Mouse (Mus musculus) neural tube, embryonic 11.5 days (tissue): ENCODE measurements around the gene Slc25a51. TPM values are rescaled to one million over a fixed set of nuclear protein-coding genes. Genes with fewer than 3 reads are reported as not detected.
"Not testable (repeated sequence)": the region's sequence is repeated elsewhere in the genome, so short reads cannot be mapped to it uniquely, and the experiment has no call there.

ENCODE experiments used
- ATAC-seq: fragments of 200-750 bp; cut with Nextera tagmentation; 2 replicates; pipeline ENCODE4 v1.8.0; 2017; ENCODE audit warnings: moderate number of reproducible peaks, mild to moderate bottlenecking, moderate TSS enrichment, moderate library complexity; ENCODE audit not compliant: insufficient read depth, low FRiP score, low TSS enrichment
- DNase-seq: peaks from one replicate; pipeline ENCODE4 v3.0.0-alpha.2; 2015; ENCODE audit warnings: low spot score
- H3K27ac ChIP-seq: fragments of 300-500 bp; sonication (generic); 2 replicates; pipeline ENCODE4 v1.5.1; 2014; ENCODE audit warnings: low read depth, mild to moderate bottlenecking, low read length
- H3K27me3 ChIP-seq: fragments of 300-500 bp; sonication (generic); 2 replicates; pipeline ENCODE4 v1.6.1; 2014; ENCODE audit warnings: mild to moderate bottlenecking, low read length, mixed read lengths; ENCODE audit not compliant: control insufficient read depth, insufficient read depth
- H3K36me3 ChIP-seq: fragments of 300-500 bp; sonication (generic); 2 replicates; pipeline ENCODE4 v1.6.1; 2014; ENCODE audit warnings: mild to moderate bottlenecking, low read length, moderate library complexity, mixed read lengths; ENCODE audit not compliant: control insufficient read depth, insufficient read depth
- H3K4me1 ChIP-seq: fragments of 300-500 bp; sonication (generic); 2 replicates; pipeline ENCODE4 v1.6.1; 2014; ENCODE audit warnings: low read length, mixed read lengths; ENCODE audit not compliant: control insufficient read depth, insufficient read depth
- H3K4me2 ChIP-seq: fragments of 300-500 bp; sonication (generic); 2 replicates; pipeline ENCODE4 v1.6.1; 2014; ENCODE audit warnings: low read depth, mild to moderate bottlenecking, moderate library complexity
- H3K4me3 ChIP-seq: fragments of 300-500 bp; sonication (generic); 2 replicates; pipeline ENCODE4 v1.5.1; 2014; ENCODE audit warnings: low read depth, low read length
- H3K9ac ChIP-seq: fragments of 300-500 bp; sonication (generic); 2 replicates; pipeline ENCODE4 v1.6.1; 2014; ENCODE audit warnings: mild to moderate bottlenecking, low read length
- H3K9me3 ChIP-seq: fragments of 300-500 bp; sonication (generic); 2 replicates; pipeline ENCODE4 v1.6.1; 2016; ENCODE audit warnings: low read length; ENCODE audit not compliant: control insufficient read depth
- WGBS: fragments of 180-500 bp; shearing (Covaris S2); extraction: QIAGEN DNeasy Blood & Tissue Kit; methylation state at CpG from one replicate; pipeline ENCODE4 v1.1.7; 2014; 5-methylcytosine and 5-hydroxymethylcytosine counted together
- microRNA-seq: library from miRNA; unstranded; fragments of <30 nt; microRNA quantifications from one replicate; pipeline ENCODE4, GENCODE M21; 2016
- polyA plus RNA-seq: library from polyadenylated mRNA; unstranded; fragments of >200 nt; fragmentation: Nextera tagmentation; extraction: Ambion mirVana; gene quantifications from 2 replicates; pipeline ENCODE4 v1.2.1, GENCODE M21; 2014

Gene Slc25a51
- polyA plus RNA-seq, 1 experiment from 2014 or later = 72.7 TPM

DNA sequence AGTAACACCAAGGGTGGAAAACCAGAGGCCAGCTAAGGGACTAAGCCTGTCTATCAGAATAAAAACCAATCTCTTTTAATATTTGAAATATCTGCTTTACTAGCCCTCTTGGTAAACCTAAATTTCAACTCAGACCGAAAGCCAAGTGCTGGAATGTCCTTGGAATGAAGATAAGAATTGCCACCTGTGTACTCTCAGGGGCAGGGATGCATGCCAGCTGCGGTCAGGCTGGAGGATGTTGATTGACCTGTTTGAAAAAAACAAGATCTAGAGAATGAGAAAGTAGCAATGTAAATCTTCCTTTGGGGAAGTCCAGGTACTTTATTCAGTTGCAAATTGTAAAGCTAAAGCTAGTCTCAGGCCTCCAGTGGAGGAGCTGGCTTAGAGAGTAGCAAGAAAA is 26.4 kb downstream of the Slc25a51 start:
- not testable (repeated sequence) for H3K9ac ChIP-seq, H3K27me3 ChIP-seq, ATAC-seq, H3K4me3 ChIP-seq, H3K4me2 ChIP-seq, H3K4me1 ChIP-seq, H3K27ac ChIP-seq, H3K9me3 ChIP-seq, DNase-seq, H3K36me3 ChIP-seq
- 81% methylated on average over 2 of the region's 2 CpGs for WGBS

DNA sequence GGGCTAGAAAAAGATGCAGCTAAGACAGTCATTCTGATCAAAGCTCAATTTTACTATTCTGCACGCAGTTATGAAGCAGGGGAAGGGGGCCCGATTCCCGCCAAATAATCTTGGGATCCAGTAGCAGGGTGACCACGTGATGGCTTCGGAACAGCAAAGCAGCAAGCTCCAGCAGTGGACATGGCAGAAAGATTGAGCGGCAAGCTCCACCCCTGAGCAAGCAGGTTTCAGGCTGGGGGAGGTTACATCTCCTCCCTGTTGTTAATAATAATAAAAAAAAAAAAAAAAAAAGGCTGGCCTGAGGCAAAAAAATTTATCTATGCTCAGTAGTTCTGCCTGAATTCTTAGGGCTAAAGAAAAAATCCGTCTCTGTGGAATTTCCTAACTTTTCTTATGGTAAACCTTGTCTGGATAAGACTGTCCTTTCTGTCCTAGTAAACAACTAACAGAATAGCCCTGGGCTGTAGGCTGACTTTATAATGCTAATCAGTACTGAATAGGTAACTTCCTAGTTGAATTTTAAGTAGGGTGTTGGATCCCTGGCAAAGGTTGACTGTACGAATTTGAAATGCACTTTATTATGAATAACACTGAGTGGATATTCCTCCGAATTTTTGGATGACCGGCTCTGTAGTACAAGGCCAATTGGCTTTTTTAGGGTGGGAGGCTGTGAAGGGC is 27.5 kb downstream of the Slc25a51 start:
- not testable (repeated sequence) for DNase-seq, H3K27ac ChIP-seq, H3K9ac ChIP-seq, H3K4me1 ChIP-seq, H3K9me3 ChIP-seq, H3K4me3 ChIP-seq, H3K4me2 ChIP-seq, ATAC-seq, H3K27me3 ChIP-seq, H3K36me3 ChIP-seq
- 89% methylated on average over 10 of the region's 10 CpGs for whole genome bisulfite sequencing

- no peaks in the 10 kb centered on the region for H3K9me3 ChIP-seq
- no peak overlapping the region for H3K9ac ChIP-seq
- ATAC-seq (no peak), DNase-seq (no peak)
- H3K36me3 ChIP-seq = peaks cover 6% of the 10 kb centered on the region
- no peak overlapping the region for H3K4me2 ChIP-seq
- no peaks in the 10 kb centered on the region for H3K4me1 ChIP-seq
- no peak overlapping the region for H3K4me3 ChIP-seq
- H3K27ac ChIP-seq = no peak overlapping the region
- no peaks in the 10 kb centered on the region for H3K27me3 ChIP-seq
- WGBS = 77% methylated on average over 4 of the region's 4 CpGs
Observed at GRCm38 (mm10) chr4:45376573-45376972, 32.0 kb downstream of the Slc25a51 start.

GRCm38 (mm10) chr4:45374879-45375278 is 33.7 kb downstream of the Slc25a51 start:
- ATAC-seq (no peak), DNase-seq (no peak)
- Histone ChIP-seq H3K4me1 (no peaks in the 10 kb centered on the region), H3K4me3 (no peak overlapping the region), H3K27ac (no peak overlapping the region), H3K4me2 (no peak overlapping the region), H3K9ac (no peak overlapping the region), H3K9me3 (no peaks in the 10 kb centered on the region), H3K27me3 (no peaks in the 10 kb centered on the region), H3K36me3 (peaks cover 6% of the 10 kb centered on the region)
- WGBS = 71% methylated on average over 5 of the region's 5 CpGs

DNA sequence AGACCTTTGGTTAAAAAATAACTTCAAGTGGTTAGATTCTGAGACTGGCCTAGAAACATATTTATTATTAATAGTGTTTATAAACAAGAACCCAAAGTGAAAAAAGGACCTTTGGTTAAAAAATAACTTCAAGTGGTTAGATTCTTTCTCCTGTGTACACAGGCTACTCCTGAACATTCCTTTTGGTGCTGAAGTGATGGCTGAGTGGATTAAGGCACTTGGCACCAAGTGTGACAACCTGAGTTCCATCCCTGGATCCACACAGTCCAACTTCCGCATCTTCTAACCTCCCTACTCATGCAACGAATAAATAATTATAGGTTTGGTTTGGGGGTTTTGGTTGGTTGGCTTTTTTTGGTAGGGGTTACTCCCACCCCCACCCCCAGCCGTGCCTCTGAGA is 37.3 kb downstream of the Slc25a51 start:
- Histone ChIP-seq H3K9ac (no peak overlapping the region), H3K4me2 (no peak overlapping the region), H3K36me3 (peaks cover 6% of the 10 kb centered on the region), H3K9me3 (no peaks in the 10 kb centered on the region), H3K4me3 (no peak overlapping the region), H3K27me3 (no peaks in the 10 kb centered on the region), H3K27ac (no peak overlapping the region), H3K4me1 (no peaks in the 10 kb centered on the region)
- no peak for ATAC-seq
- 94% methylated on average over 3 of the region's 3 CpGs for WGBS
- DNase-seq = no peak

GRCm38 (mm10) chr4:45356653-45357052 is 51.9 kb downstream of the Slc25a51 start:
- no peak overlapping the region for H3K9ac ChIP-seq
- H3K36me3 ChIP-seq = peaks cover 2% of the 10 kb centered on the region; the same call in 1 of the 2 replicates
- no peak overlapping the region for H3K27ac ChIP-seq
- H3K4me2 ChIP-seq = no peak overlapping the region
- no peak for DNase-seq
- WGBS = 93% methylated on average over 3 of the region's 3 CpGs
- H3K9me3 ChIP-seq = no peaks in the 10 kb centered on the region
- no peak for ATAC-seq
- H3K4me3 ChIP-seq = no peak overlapping the region
- no peaks in the 10 kb centered on the region for H3K4me1 ChIP-seq
- no peaks in the 10 kb centered on the region for H3K27me3 ChIP-seq

Small RNA genes within 50 kb of the gene (microRNA-seq; reads per million reads assigned to microRNA genes)
- gene Gm25692 = not detected

Other genes with a start within 250 kb of the Slc25a51 start
- gene Frmpd1, start 223.9 kb downstream of the Slc25a51 start, polyA plus RNA-seq = 2.9 and 3.4 TPM in 2 replicates
- 21.4 and 23.3 TPM in 2 replicates for gene Trmt10b, start 111.6 kb downstream of the Slc25a51 start, polyA plus RNA-seq
- gene Dcaf10, start 66.7 kb downstream of the Slc25a51 start, polyA plus RNA-seq = 13.8 and 14.1 TPM in 2 replicates
- 83.0 and 83.4 TPM in 2 replicates for gene Exosc3, start 66.0 kb downstream of the Slc25a51 start, polyA plus RNA-seq
- gene Shb, start 123.7 kb upstream of the Slc25a51 start, polyA plus RNA-seq = 6.1 and 7.5 TPM in 2 replicates